Mouse (Mus musculus): ENCODE measurements around the gene Grip2. TPM values are rescaled to one million over a fixed set of nuclear protein-coding genes. Genes with fewer than 3 reads are reported as not detected.

Gene Grip2
- total and polyA plus RNA-seq, 3 experiments = 0.07 TPM; not detected in 2

GRCm38 (mm10) chr6:91728939-91729619 lies 98.0 kb downstream of the Grip2 start:
- no peak overlapping the region for H3K4me3 ChIP-seq (replicated peaks in 1 of 3; ENCODE audit: low read depth in 2 of 3, low read length in 2 of 3, poor library complexity in 1 of 3)
- no peak for DNase-seq (ENCODE audit: extremely low read depth)
- H3K9ac ChIP-seq (ENCODE audit: insufficient read depth, low read depth) = no peak overlapping the region
- H3K4me2 ChIP-seq (ENCODE audit: insufficient read depth, low read depth, poor library complexity, severe bottlenecking) = no peak overlapping the region
- in situ Hi-C loops (cut with MboI; ENCODE audit: low pct_ligation_motif_present, low pct_unique_long_range_greater_than_20kb, low sequenced_read_pairs) = no loop called here
- TF ChIP-seq TCF12 (IDR thresholded peaks at IDR 0.05; ENCODE audit: low read depth, low read length) (no peak), MAZ (IDR thresholded peaks at IDR 0.05; ENCODE audit: low read depth, low read length) (no peak), ZNF384 (IDR thresholded peaks at IDR 0.05; ENCODE audit: low read depth, low read length) (no peak), BHLHE40 (IDR thresholded peaks at IDR 0.05; ENCODE audit: low read depth, low read length) (no peak), SIN3A (IDR thresholded peaks at IDR 0.05; ENCODE audit: low read length) (no peak), ZC3H11A (IDR thresholded peaks at IDR 0.05; ENCODE audit: low read depth, low read length) (no peak), ZMIZ1 (IDR thresholded peaks at IDR 0.05; ENCODE audit: low read depth, low read length) (no peak), KAT2A (IDR thresholded peaks at IDR 0.05; ENCODE audit: insufficient replicate concordance, low read length) (no peak), MAX (IDR thresholded peaks at IDR 0.05; ENCODE audit: low read length) (no peak), HCFC1 (IDR thresholded peaks at IDR 0.05; ENCODE audit: low read depth, low read length) (no peak), ZKSCAN1 (IDR thresholded peaks at IDR 0.05; ENCODE audit: borderline replicate concordance, low read depth, low read length) (no peak), IRF4 (IDR thresholded peaks at IDR 0.05; ENCODE audit: low read depth, low read length) (no peak), MAFK (IDR thresholded peaks at IDR 0.05; ENCODE audit: insufficient replicate concordance, low read length) (no peak), MEF2A (IDR thresholded peaks at IDR 0.05; ENCODE audit: borderline replicate concordance, low read depth, low read length) (no peak)
- no peaks in the 10 kb centered on the region for H3K27me3 ChIP-seq (replicated peaks)
- dilution Hi-C loops (cut with MboI; ENCODE audit: extremely low pct_ligation_motif_present, extremely low pct_unique_long_range_greater_than_20kb, low sequenced_read_pairs) = no loop called here
- no peaks in the 10 kb centered on the region for H3K79me2 ChIP-seq (replicated peaks; ENCODE audit: control insufficient read depth, extremely low read depth, insufficient read depth, poor library complexity, severe bottlenecking)
- H3K27ac ChIP-seq (ENCODE audit: insufficient read depth, low read depth) = no peak overlapping the region
- H3K36me3 ChIP-seq (replicated peaks in 1 of 2; ENCODE audit: control insufficient read depth in 1 of 2, insufficient read depth in 1 of 2, low read length in 1 of 2) = peaks cover 21 to 100% of the 10 kb centered on the region in 2 experiments
- H3K4me1 ChIP-seq (ENCODE audit: control insufficient read depth in 1 of 2, insufficient read depth in 2 of 2) = peaks cover 4 to 20% of the 10 kb centered on the region in 2 experiments; a peak in 2 of 4 replicates
- H3K9me3 ChIP-seq (replicated peaks; ENCODE audit: low read length) = no peaks in the 10 kb centered on the region

GRCm38 (mm10) chr6:91727361-91727760 lies 99.7 kb downstream of the Grip2 start:
- in situ Hi-C loops (cut with MboI; ENCODE audit: low pct_ligation_motif_present, low pct_unique_long_range_greater_than_20kb, low sequenced_read_pairs) = no loop called here
- Histone ChIP-seq H3K9me3 (replicated peaks; ENCODE audit: low read length) (no peaks in the 10 kb centered on the region), H3K27me3 (replicated peaks) (no peaks in the 10 kb centered on the region), H3K9ac (ENCODE audit: insufficient read depth, low read depth) (no peak overlapping the region), H3K79me2 (replicated peaks; ENCODE audit: control insufficient read depth, extremely low read depth, insufficient read depth, poor library complexity, severe bottlenecking) (no peaks in the 10 kb centered on the region), H3K4me2 (ENCODE audit: insufficient read depth, low read depth, poor library complexity, severe bottlenecking) (no peak overlapping the region), H3K4me1 (ENCODE audit: control insufficient read depth in 1 of 2, insufficient read depth in 2 of 2) (peaks cover 4 to 20% of the 10 kb centered on the region in 2 experiments; a peak in 2 of 4 replicates), H3K36me3 (replicated peaks in 1 of 2; ENCODE audit: control insufficient read depth in 1 of 2, insufficient read depth in 1 of 2, low read length in 1 of 2) (peaks cover 29 to 100% of the 10 kb centered on the region in 2 experiments), H3K27ac (ENCODE audit: insufficient read depth, low read depth) (no peak overlapping the region), H3K4me3 (replicated peaks in 1 of 3; ENCODE audit: low read depth in 2 of 3, low read length in 2 of 3, poor library complexity in 1 of 3) (no peak overlapping the region)
- TF ChIP-seq CHD1 (IDR thresholded peaks at IDR 0.05; ENCODE audit: low read depth, low read length) = no peak
- TF ChIP-seq NRF1 (IDR thresholded peaks at IDR 0.05; ENCODE audit: low read depth, low read length) = no peak
- TF ChIP-seq RCOR1 (conservative IDR thresholded peaks at IDR 0.05; ENCODE audit: low read depth, low read length) = no peak
- no peak for TF ChIP-seq MYC (IDR thresholded peaks at IDR 0.05; ENCODE audit: low read depth, low read length)
- no peak for TF ChIP-seq POLR2A (IDR thresholded peaks at IDR 0.05; ENCODE audit: low read depth, low read length)
- TF ChIP-seq EP300 (IDR thresholded peaks at IDR 0.05; ENCODE audit: low read length) = no peak
- no peak for TF ChIP-seq IRF4 (IDR thresholded peaks at IDR 0.05; ENCODE audit: low read depth, low read length)
- TF ChIP-seq CHD2 (IDR thresholded peaks at IDR 0.05; ENCODE audit: low read length) = no peak
- no peak for TF ChIP-seq NELFE (IDR thresholded peaks at IDR 0.05; ENCODE audit: low read depth, low read length)
- TF ChIP-seq ZMIZ1 (IDR thresholded peaks at IDR 0.05; ENCODE audit: low read depth, low read length) = no peak
- TF ChIP-seq MAFK (IDR thresholded peaks at IDR 0.05; ENCODE audit: insufficient replicate concordance, low read length) = no peak
- TF ChIP-seq MEF2A (IDR thresholded peaks at IDR 0.05; ENCODE audit: borderline replicate concordance, low read depth, low read length) = no peak
- no peak for TF ChIP-seq JUND (conservative IDR thresholded peaks at IDR 0.05; ENCODE audit: low read depth, low read length)
- TF ChIP-seq SIN3A (IDR thresholded peaks at IDR 0.05; ENCODE audit: low read length) = no peak
- TF ChIP-seq HCFC1 (IDR thresholded peaks at IDR 0.05; ENCODE audit: low read depth, low read length) = no peak
- TF ChIP-seq BHLHE40 (IDR thresholded peaks at IDR 0.05; ENCODE audit: low read depth, low read length) = no peak
- dilution Hi-C loops (cut with MboI; ENCODE audit: extremely low pct_ligation_motif_present, extremely low pct_unique_long_range_greater_than_20kb, low sequenced_read_pairs) = no loop called here
- DNase-seq (ENCODE audit: extremely low read depth) = no peak

All from CH12.LX (cell line).